Mouse (Mus musculus) neural tube, embryonic 11.5 days (tissue): ENCODE results near the gene Zfp668. TPM values are rescaled to one million over a fixed set of nuclear protein-coding genes. Genes with fewer than 3 reads are reported as not detected.
A peak's percentile ranks its signal among the peaks of the same experiment; 100 is the strongest.

Experiments used
- ATAC-seq: fragments of 200-750 bp; cut with Nextera tagmentation; 2 replicates; pipeline ENCODE4 v1.8.0; 2017; ENCODE audit warnings: moderate number of reproducible peaks, mild to moderate bottlenecking, moderate TSS enrichment, moderate library complexity; ENCODE audit not compliant: insufficient read depth, low FRiP score, low TSS enrichment
- DNase-seq: peaks from one replicate; pipeline ENCODE4 v3.0.0-alpha.2; 2015; ENCODE audit warnings: low spot score
- H3K27ac ChIP-seq: fragments of 300-500 bp; sonication (generic); 2 replicates; pipeline ENCODE4 v1.5.1; 2014; ENCODE audit warnings: low read depth, mild to moderate bottlenecking, low read length
- H3K27me3 ChIP-seq: fragments of 300-500 bp; sonication (generic); 2 replicates; pipeline ENCODE4 v1.6.1; 2014; ENCODE audit warnings: mild to moderate bottlenecking, low read length, mixed read lengths; ENCODE audit not compliant: control insufficient read depth, insufficient read depth
- H3K36me3 ChIP-seq: fragments of 300-500 bp; sonication (generic); 2 replicates; pipeline ENCODE4 v1.6.1; 2014; ENCODE audit warnings: mild to moderate bottlenecking, low read length, moderate library complexity, mixed read lengths; ENCODE audit not compliant: control insufficient read depth, insufficient read depth
- H3K4me1 ChIP-seq: fragments of 300-500 bp; sonication (generic); 2 replicates; pipeline ENCODE4 v1.6.1; 2014; ENCODE audit warnings: low read length, mixed read lengths; ENCODE audit not compliant: control insufficient read depth, insufficient read depth
- H3K4me2 ChIP-seq: fragments of 300-500 bp; sonication (generic); 2 replicates; pipeline ENCODE4 v1.6.1; 2014; ENCODE audit warnings: low read depth, mild to moderate bottlenecking, moderate library complexity
- H3K4me3 ChIP-seq: fragments of 300-500 bp; sonication (generic); 2 replicates; pipeline ENCODE4 v1.5.1; 2014; ENCODE audit warnings: low read depth, low read length
- H3K9ac ChIP-seq: fragments of 300-500 bp; sonication (generic); 2 replicates; pipeline ENCODE4 v1.6.1; 2014; ENCODE audit warnings: mild to moderate bottlenecking, low read length
- H3K9me3 ChIP-seq: fragments of 300-500 bp; sonication (generic); 2 replicates; pipeline ENCODE4 v1.6.1; 2016; ENCODE audit warnings: low read length; ENCODE audit not compliant: control insufficient read depth
- WGBS: fragments of 180-500 bp; shearing (Covaris S2); extraction: QIAGEN DNeasy Blood & Tissue Kit; methylation state at CpG from one replicate; pipeline ENCODE4 v1.1.7; 2014; 5-methylcytosine and 5-hydroxymethylcytosine counted together
- polyA plus RNA-seq: library from polyadenylated mRNA; unstranded; fragments of >200 nt; fragmentation: Nextera tagmentation; extraction: Ambion mirVana; gene quantifications from 2 replicates; pipeline ENCODE4 v1.2.1, GENCODE M21; 2014

The Zfp668 gene
- polyA plus RNA-seq, 1 experiment from 2014 or later: 26.6 TPM

GRCm38 (mm10) chr7:127887191-127887590 is 10.6 kb upstream of the Zfp668 start:
- DNase-seq (no peak), ATAC-seq (no peak)
- Histone ChIP-seq H3K27ac (no peak overlapping the region), H3K4me3 (no peak overlapping the region), H3K27me3 (no peaks in the 10 kb centered on the region), H3K9me3 (no peaks in the 10 kb centered on the region), H3K4me2 (no peak overlapping the region), H3K4me1 (no peaks in the 10 kb centered on the region), H3K36me3 (peaks cover 33% of the 10 kb centered on the region), H3K9ac (no peak overlapping the region)
- 84% methylated on average over 8 of the region's 8 CpGs for WGBS

GRCm38 (mm10) chr7:127886551-127886950 is 9.9 kb upstream of the Zfp668 start:
- ATAC-seq: no peak
- no peaks in the 10 kb centered on the region for H3K4me1 ChIP-seq
- no peak for DNase-seq
- no peak overlapping the region for H3K27ac ChIP-seq
- no peaks in the 10 kb centered on the region for H3K27me3 ChIP-seq
- peaks cover 38% of the 10 kb centered on the region for H3K36me3 ChIP-seq
- no peak overlapping the region for H3K4me2 ChIP-seq
- no peaks in the 10 kb centered on the region for H3K9me3 ChIP-seq
- no peak overlapping the region for H3K9ac ChIP-seq
- 92% methylated on average over 6 of the region's 6 CpGs for WGBS
- no peak overlapping the region for H3K4me3 ChIP-seq

- H3K9me3 ChIP-seq: no peaks in the 10 kb centered on the region
- ATAC-seq (no peak), DNase-seq (no peak)
- H3K36me3 ChIP-seq: peaks cover 44% of the 10 kb centered on the region
- no peak overlapping the region for H3K4me3 ChIP-seq
- no peak overlapping the region for H3K27ac ChIP-seq
- 77% methylated on average over 6 of the region's 6 CpGs for WGBS
- no peaks in the 10 kb centered on the region for H3K27me3 ChIP-seq
- H3K9ac ChIP-seq: no peak overlapping the region
- H3K4me2 ChIP-seq: no peak overlapping the region
- H3K4me1 ChIP-seq: no peaks in the 10 kb centered on the region
Observed at GRCm38 (mm10) chr7:127885951-127886350, 9.3 kb upstream of the Zfp668 start.

DNA sequence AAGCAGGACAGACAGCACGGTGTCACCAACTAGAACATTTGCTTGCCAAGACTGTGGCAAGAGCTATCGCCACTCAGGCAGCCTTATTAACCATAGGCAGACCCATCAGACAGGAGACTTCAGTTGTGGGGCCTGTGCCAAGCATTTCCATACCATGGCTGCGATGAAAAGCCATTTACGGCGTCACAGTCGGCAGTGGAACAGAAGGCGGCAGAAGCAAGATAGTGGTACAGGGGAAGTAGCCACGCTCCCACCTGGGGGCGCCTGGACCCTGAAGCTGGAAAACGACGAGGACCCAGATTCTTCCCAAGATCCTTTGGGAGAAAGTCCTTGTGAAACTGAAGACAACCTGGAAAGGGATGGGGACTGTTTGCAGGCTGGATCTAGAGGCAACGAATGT is 3.8 kb upstream of the Zfp668 start:
- 92% methylated on average over 12 of the region's 12 CpGs for WGBS
- peaks cover 5% of the 10 kb centered on the region; the same call in 1 of the 2 replicates for H3K4me1 ChIP-seq
- no peak for DNase-seq
- H3K27me3 ChIP-seq: no peaks in the 10 kb centered on the region
- peaks cover 62% of the 10 kb centered on the region for H3K36me3 ChIP-seq
- H3K4me2 ChIP-seq: no peak overlapping the region
- no peak overlapping the region for H3K27ac ChIP-seq
- no peak for ATAC-seq
- no peak overlapping the region for H3K9ac ChIP-seq
- H3K9me3 ChIP-seq: no peaks in the 10 kb centered on the region
- no peak overlapping the region for H3K4me3 ChIP-seq

GRCm38 (mm10) chr7:127879301-127879700 is 2.7 kb upstream of the Zfp668 start:
- Histone ChIP-seq H3K27me3 (no peaks in the 10 kb centered on the region), H3K9ac (no peak overlapping the region), H3K9me3 (no peaks in the 10 kb centered on the region), H3K36me3 (peaks cover 55% of the 10 kb centered on the region), H3K4me1 (peaks cover 9% of the 10 kb centered on the region), H3K4me2 (no peak overlapping the region), H3K27ac (no peak overlapping the region), H3K4me3 (no peak overlapping the region)
- WGBS: 96% methylated on average over 9 of the region's 9 CpGs
- ATAC-seq: no peak
- DNase-seq: no peak

DNA sequence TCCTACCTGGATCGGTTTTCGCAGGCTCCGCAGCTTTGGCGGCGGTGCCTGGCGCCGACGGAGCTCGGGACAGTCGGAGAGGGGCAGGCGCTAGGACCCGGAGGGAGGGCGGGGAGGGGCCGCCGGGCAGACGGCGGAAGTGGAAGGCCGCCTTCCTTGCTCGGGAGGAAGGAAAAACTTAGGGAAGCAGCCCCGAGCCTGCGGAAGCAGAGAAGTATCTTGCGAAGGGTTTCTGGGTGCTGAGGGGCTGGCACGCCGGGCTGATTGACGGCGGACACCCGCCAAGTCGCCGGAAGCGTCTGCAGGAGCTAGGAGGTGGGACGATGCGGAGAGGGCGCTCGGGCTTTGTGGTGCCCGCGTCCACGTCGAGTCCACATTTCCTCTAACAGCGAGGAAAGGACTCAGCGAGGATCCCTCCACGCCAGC is 574 bp downstream of the Zfp668 start, which contains the start of gene Zfp646:
Gene Zfp646 (plus strand): TSS at position 181 of the 426 bp plus-strand sequence.
- Histone ChIP-seq H3K27ac (peak within 1 kb of the TSS; percentile 98), H3K9me3 (no peaks in the 10 kb centered on the region), H3K4me2 (peak within 1 kb of the TSS; percentile 67), H3K4me1 (peaks cover 16% of the 10 kb centered on the region), H3K4me3 (peak within 1 kb of the TSS; percentile 95), H3K27me3 (no peaks in the 10 kb centered on the region), H3K36me3 (peaks cover 28% of the 10 kb centered on the region), H3K9ac (peak within 1 kb of the TSS; percentile 98)
- peak; percentile 93 for DNase-seq
- WGBS: under 1% methylated on average over 41 of the region's 41 CpGs
- ATAC-seq: peak; percentile 87

GRCm38 (mm10) chr7:127875627-127876001 is 1.0 kb downstream of the Zfp668 start:
- H3K4me3 ChIP-seq: peak overlapping the region; percentile 95
- H3K9me3 ChIP-seq: no peaks in the 10 kb centered on the region
- H3K36me3 ChIP-seq: peaks cover 24% of the 10 kb centered on the region
- H3K4me2 ChIP-seq: peak overlapping the region; percentile 67
- DNase-seq (peak; percentile 99), ATAC-seq (peak; percentile 95)
- peak overlapping the region; percentile 98 for H3K9ac ChIP-seq
- H3K27ac ChIP-seq: peak overlapping the region; percentile 98
- peaks cover 16% of the 10 kb centered on the region for H3K4me1 ChIP-seq
- under 1% methylated on average over 32 of the region's 43 CpGs for WGBS
- no peaks in the 10 kb centered on the region for H3K27me3 ChIP-seq

DNA sequence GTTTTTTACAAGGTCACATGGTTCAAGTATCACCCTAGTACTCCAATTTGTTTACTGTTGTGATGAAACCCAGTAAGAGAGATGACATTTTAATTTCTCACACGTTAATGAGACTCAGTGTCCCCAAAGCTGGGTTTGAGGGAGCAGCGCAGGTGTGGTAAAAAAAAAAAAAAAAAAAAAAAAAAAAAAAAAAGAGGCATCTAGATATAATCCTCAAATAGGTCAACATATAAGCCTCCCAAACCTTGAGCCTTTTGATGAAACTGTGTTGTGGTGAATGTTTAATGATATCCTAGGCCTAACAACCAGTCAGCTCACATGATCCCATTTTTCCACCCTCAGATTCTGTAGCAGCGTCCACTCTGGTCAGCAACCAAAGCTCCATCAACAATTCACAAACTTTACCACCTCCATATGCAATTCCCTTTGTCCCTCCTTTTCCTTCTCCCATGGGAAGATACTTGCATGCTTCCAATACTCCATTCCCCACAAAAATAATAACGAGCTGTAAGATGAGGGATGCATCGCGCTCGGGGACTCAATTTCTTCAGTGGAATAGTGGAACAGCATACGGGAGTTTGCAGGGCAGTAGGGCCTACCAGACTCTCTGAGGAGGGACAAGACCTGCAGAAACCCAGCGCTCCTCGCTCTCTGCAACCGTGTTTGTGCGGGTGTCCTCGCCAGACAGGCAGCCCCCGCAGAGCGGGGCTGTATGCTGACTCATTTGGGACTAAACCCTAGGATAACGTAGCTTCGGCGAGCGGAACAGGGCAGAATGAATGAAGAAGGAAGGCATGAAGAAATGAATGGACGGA is 1.6 kb downstream of the Zfp668 start:
- ATAC-seq: no peak
- Histone ChIP-seq H3K4me3 (peak overlapping the region; percentile 95), H3K9ac (peak overlapping the region; percentile 98), H3K9me3 (no peaks in the 10 kb centered on the region), H3K27me3 (no peaks in the 10 kb centered on the region), H3K4me1 (peaks cover 16% of the 10 kb centered on the region), H3K4me2 (peak overlapping the region; percentile 67), H3K36me3 (peaks cover 18% of the 10 kb centered on the region), H3K27ac (peak overlapping the region; percentile 98)
- WGBS: 5% methylated on average over 20 of the region's 20 CpGs
- DNase-seq: no peak
